Mouse (Mus musculus) cerebellum, postnatal 25 days (tissue): Measurements from ENCODE around the gene Olfr1390.
"Not testable (repeated sequence)": the region's sequence is repeated elsewhere in the genome, so short reads cannot be mapped to it uniquely, and the experiment has no call there.

ENCODE experiments used
- DNase-seq, 2 experiments: peaks; one replicate each; pipeline ENCODE4 v3.0.0; 2021; ENCODE audit warnings: mixed read lengths in 2 of 2

The Olfr1390 gene

DNA sequence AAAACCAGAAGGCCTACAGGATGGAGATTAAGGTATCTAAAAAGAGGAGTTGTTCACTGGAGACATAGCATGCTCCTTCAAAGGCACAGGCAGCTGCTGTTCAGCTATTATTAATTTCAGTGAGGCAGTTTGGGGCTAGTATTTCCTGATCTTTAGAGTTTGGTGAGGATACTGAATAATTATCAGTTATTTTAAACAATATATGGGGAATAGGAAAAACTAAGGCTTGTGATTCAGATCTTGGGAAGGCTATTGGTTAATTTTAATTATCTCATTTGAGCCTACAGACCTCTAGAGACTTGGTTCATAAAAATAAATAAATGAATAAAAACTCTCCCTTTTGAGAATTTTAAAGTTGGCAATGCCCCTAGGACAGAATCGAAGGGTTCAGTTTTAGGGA, at the start of gene Olfr1390:
TSS of gene Olfr1390 (plus strand) at position 301 of the 400 bp plus-strand sequence.
- no peak for DNase-seq

GRCm38 (mm10) chr11:49287251-49287650, 47.7 kb upstream of the Olfr1390 start:
- DNase-seq, result no peak

DNA sequence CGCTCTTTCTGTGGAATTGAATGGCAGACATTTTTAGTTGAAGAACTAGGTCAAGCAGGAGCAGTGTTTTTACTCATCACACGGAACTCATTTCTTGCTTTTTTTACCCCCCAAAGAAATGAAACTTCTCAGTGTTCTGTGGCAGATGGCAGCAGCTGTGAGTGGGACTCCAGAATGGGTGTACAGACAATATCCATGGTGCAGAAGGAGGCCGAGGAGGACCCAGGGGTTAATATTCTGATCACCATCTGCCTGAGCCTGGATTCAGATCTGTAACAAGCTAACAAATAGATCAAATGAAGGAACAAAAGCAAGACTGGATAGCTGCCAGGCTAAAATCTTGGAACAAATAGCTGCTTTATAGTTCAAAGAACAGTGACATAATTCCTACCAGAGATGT, 42.2 kb upstream of the Olfr1390 start:
- DNase-seq, result no peak

- no peak for DNase-seq
Observed at GRCm38 (mm10) chr11:49304441-49304840, 30.5 kb upstream of the Olfr1390 start, which contains the start of gene Olfr10. Gene Olfr10 (plus strand): TSS chr11:49304741.

DNA sequence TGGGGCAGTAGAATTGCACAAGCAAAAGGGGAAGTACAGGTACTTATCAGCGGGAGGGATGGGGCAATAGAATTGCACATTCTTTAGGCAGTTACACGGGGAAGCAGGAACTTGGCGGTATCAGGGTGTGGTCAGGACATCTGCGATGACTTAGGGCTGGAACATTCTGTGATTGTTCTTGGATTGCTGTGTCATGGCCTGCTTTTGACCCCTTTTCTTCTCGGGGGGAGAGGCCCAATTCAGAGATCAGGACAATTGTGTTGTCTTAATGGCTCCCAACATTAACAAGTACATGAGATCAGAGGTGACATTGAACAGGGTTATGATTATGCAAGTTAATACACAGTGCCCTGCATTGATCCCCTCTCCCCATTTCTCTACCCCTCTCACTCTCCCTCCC, 26.4 kb upstream of the Olfr1390 start:
- not testable (repeated sequence) for DNase-seq

DNA sequence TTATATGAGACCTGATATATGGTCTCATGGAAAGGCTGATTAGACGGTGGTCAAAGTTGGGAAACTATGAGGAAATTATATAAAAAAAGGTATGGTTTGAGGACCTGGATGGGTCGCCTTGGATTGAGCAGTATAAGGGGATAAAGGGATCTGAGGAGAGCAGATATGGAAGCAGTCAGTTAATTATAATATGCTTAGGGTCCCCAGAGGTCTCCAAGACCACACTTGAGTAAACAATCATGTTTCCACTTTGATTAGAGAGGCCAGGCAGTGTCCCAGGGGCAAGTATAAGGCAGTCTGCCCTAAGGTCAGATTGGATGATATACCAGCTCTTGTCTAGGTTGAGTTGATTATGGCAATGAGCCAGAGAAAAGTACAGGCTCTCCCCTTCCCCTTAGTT, 12.5 kb upstream of the Olfr1390 start, which contains the start of gene Olfr1391:
TSS of gene Olfr1391 (plus strand) at position 301 of the 400 bp plus-strand sequence.
- no peak for DNase-seq

DNA sequence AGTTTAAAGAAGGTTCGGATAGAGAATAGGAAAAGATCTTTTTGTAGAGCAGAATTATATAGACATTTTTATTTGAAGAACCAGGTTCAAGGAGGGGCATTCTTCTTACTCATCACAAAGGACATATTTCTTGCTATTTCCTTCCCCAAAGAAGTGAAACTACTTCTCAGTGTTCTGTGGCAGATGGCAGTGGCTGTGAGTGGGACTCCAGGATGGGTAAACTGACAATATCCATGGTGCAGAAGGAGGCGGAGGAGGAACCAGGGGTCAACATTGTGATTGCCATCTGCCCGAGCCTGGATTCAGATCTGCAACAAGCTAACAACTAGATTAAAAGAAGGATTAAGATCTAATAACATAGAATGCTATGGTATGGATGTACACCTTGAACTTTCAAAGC, 8.3 kb upstream of the Olfr1390 start:
- DNase-seq, result no peak

DNA sequence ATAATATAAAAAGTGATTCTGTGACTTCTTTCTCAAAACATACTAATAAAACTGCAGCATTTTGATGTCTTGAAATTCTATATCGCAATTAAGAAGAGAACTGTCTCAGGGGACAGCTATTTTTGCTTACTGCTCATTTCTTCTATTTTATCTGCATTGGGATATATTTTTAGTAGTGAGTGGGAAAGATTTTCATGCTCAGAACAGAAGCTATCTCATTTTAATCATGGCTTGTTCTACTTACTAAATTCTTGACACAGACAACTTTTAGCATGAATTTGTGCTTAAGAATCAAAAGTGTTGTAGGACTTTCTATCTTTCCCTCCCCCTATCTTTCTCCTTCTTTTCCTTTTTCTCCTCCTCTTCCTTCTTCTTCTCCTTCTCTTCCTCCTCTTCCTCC, 5.3 kb upstream of the Olfr1390 start:
- DNase-seq, result no peak

- no peak for DNase-seq
Observed at GRCm38 (mm10) chr11:49337150-49337832, 2.3 kb downstream of the Olfr1390 start.

DNA sequence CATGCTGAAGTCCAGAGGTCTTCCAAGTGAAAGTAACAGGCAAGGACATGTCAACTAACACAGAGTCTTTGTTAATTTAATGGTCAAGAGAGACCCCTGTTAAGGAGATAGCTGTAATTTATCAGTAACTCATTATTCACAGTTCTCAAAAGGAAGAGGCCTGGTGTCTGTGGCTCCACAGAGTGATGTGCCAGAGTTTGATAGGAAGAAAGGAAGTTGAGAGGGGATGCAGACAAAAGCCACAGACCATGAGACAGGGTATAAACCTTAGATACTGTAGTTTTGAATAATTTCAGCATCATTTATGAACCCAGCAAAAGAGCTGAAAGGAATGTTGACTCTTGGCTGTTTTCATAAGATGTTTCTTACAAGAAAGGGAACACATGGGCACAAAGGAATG, 48.1 kb downstream of the Olfr1390 start:
- no peak for DNase-seq

DNA sequence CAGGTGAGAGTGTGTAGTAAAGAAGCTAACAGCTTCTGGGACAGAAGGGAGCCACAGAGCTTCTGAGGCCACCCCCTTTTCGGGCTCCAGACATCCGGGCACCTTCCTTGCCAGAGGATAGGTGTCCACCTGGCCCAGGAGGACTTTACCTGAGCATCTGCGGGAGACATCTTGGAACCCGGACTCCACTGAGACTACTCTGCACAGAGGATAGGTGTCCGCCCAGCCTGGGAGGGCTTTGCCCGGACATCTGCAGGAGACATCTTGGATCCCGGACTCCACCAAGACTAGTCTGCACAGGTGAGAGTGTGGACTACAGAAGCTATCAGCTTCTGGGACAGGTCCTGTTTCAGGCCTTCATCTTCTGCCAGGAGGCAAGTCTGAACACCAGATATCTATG, 51.1 kb downstream of the Olfr1390 start:
- DNase-seq, result not testable (repeated sequence)
